ENCODE assay signal across 7 mouse cellular contexts in genomic region chr6:135369551-135369968, GRCm38 (mm10). TPM values are rescaled to one million over a fixed set of nuclear protein-coding genes. Genes with fewer than 3 reads are reported as not detected.
DNase-seq lines count a peak whose midpoint lies in the region; ATAC-seq and TF ChIP-seq lines count a peak whose summit lies in the region.

No protein-coding gene starts in this region.

- no peaks in the 10 kb centered on the region for H3K9me3 ChIP-seq in ES-Bruce4 (replicated peaks; ENCODE audit: control insufficient read depth, insufficient read depth, low read length, poor library complexity, severe bottlenecking)
- H3K9me3 ChIP-seq in hindbrain, embryonic 16.5 days (ENCODE audit: control insufficient read depth, low read length): no peaks in the 10 kb centered on the region
- no peaks in the 10 kb centered on the region for H3K9me3 ChIP-seq in neural tube, embryonic 15.5 days (replicated peaks)

- H3K27me3 ChIP-seq in ES-Bruce4 (ENCODE audit: control insufficient read depth, insufficient read depth, low read length, poor library complexity, severe bottlenecking): no peaks in the 10 kb centered on the region
- no peaks in the 10 kb centered on the region for H3K27me3 ChIP-seq in hindbrain, embryonic 16.5 days (replicated peaks; ENCODE audit: control insufficient read depth, insufficient read depth, low read length)
- H3K27me3 ChIP-seq in neural tube, embryonic 15.5 days (replicated peaks): no peaks in the 10 kb centered on the region

- H3K9ac ChIP-seq in ES-Bruce4 (ENCODE audit: low read depth, poor library complexity, severe bottlenecking): no peak overlapping the region
- H3K9ac ChIP-seq in hindbrain, embryonic 16.5 days (ENCODE audit: low read depth, low read length): peak overlapping the region; percentile 35
- H3K9ac ChIP-seq in neural tube, embryonic 15.5 days (replicated peaks): no peak overlapping the region

- H3K4me3 ChIP-seq in ES-Bruce4 (ENCODE audit: low read depth, low read length): no peak overlapping the region
- H3K4me3 ChIP-seq in hindbrain, embryonic 16.5 days (ENCODE audit: low read length): no peak overlapping the region
- H3K4me3 ChIP-seq in neural tube, embryonic 15.5 days (replicated peaks): no peak overlapping the region

- WGBS in hindbrain, embryonic 16.5 days: 46% methylated on average over 5 of the region's 5 CpGs
- 53% methylated on average over 5 of the region's 5 CpGs for whole genome bisulfite sequencing in neural tube, embryonic 15.5 days

- H3K4me2 ChIP-seq in hindbrain, embryonic 16.5 days (ENCODE audit: low read length): no peak overlapping the region
- no peak overlapping the region for H3K4me2 ChIP-seq in neural tube, embryonic 15.5 days

- peak; percentile 65 for ATAC-seq in hindbrain, embryonic 16.5 days
- peak; percentile 68 for ATAC-seq in neural tube, embryonic 15.5 days (ENCODE audit: low FRiP score)

- no peaks in the 10 kb centered on the region for H3K36me3 ChIP-seq in ES-Bruce4 (ENCODE audit: control insufficient read depth, insufficient read depth, low read length, poor library complexity, severe bottlenecking)
- no peaks in the 10 kb centered on the region for H3K36me3 ChIP-seq in hindbrain, embryonic 16.5 days (ENCODE audit: control insufficient read depth, insufficient read depth, low read length)
- no peaks in the 10 kb centered on the region for H3K36me3 ChIP-seq in neural tube, embryonic 15.5 days

- H3K4me1 ChIP-seq in ES-Bruce4 (ENCODE audit: control insufficient read depth, insufficient read depth, low read length): no peaks in the 10 kb centered on the region
- peaks cover 9% of the 10 kb centered on the region for H3K4me1 ChIP-seq in hindbrain, embryonic 16.5 days (ENCODE audit: control insufficient read depth, insufficient read depth, low read depth, low read length)
- H3K4me1 ChIP-seq in neural tube, embryonic 15.5 days: peaks cover 8% of the 10 kb centered on the region

- TF ChIP-seq POLR2A in ES-Bruce4 (IDR thresholded peaks at IDR 0.05; ENCODE audit: insufficient read depth, low read length): no peak

- DNase-seq in R1 (ENCODE audit: low read depth, low spot score): peak; percentile 14
- peak; percentile 79 for DNase-seq in gastrocnemius, postnatal 14 days
- DNase-seq in left cerebral cortex, postnatal 25 days (ENCODE audit: low spot score in 2 of 2): peak; percentile 45 to 70
- no peak for DNase-seq in spleen, adult 18-20 months

- intact Hi-C loops in gastrocnemius, postnatal 14 days (cut with DNase I; ENCODE audit: low total_unique reads): no loop called here
- intact Hi-C loops in left cerebral cortex, postnatal 25 days (cut with DNase I): loop anchor here (2.0 kb wide), 1 partner anchor 121 kb away; no protein-coding TSS in a partner anchor

- no peak for TF ChIP-seq EP300 in ES-Bruce4 (IDR thresholded peaks at IDR 0.05; ENCODE audit: insufficient read depth, low read depth, low read length)

- no peak overlapping the region for H3K27ac ChIP-seq in ES-Bruce4 (ENCODE audit: insufficient read depth, low read length)
- H3K27ac ChIP-seq in hindbrain, embryonic 16.5 days (ENCODE audit: low read depth, low read length): no peak overlapping the region
- no peak overlapping the region for H3K27ac ChIP-seq in neural tube, embryonic 15.5 days (replicated peaks)

- peak; percentile 21 for TF ChIP-seq CTCF in ES-Bruce4 (IDR thresholded peaks at IDR 0.05; ENCODE audit: low read depth, low read length)

RNA-seq across cellular contexts. Expression of gene Emp1, which starts 7.2 kb away (rescaled TPM):
- 35.0 and 38.6 TPM in 2 replicates for polyA plus RNA-seq in ES-Bruce4 (2011; ENCODE audit: insufficient read depth, insufficient read length, low read depth, missing spikeins)
- total RNA-seq in gastrocnemius, postnatal 14 days (2021): 100 to 1,000 TPM in 1 of 2 experiments, 10 to 100 TPM in 1; 83.9 to 105 TPM
- polyA plus RNA-seq in hindbrain, embryonic 16.5 days (2015; fragmentation: Nextera tagmentation; extraction: Ambion mirVana): 9.9 and 13.0 TPM in 2 replicates
- total RNA-seq in left cerebral cortex, postnatal 25 days (2021): 1 to 10 TPM; 2.4 to 3.9 TPM
- polyA plus RNA-seq in neural tube, embryonic 15.5 days (2015; fragmentation: Nextera tagmentation; extraction: Ambion mirVana): 12.3 and 19.4 TPM in 2 replicates

RNA-seq across cellular contexts. Expression of gene Pbp2, which starts 59.4 kb away (rescaled TPM):
- polyA plus RNA-seq in ES-Bruce4 (2011; ENCODE audit: insufficient read depth, insufficient read length, low read depth, missing spikeins): 0.48 TPM in 1 of 2 replicates, not detected in the other
- total RNA-seq in gastrocnemius, postnatal 14 days (2021): not detected
- polyA plus RNA-seq in hindbrain, embryonic 16.5 days (2015; fragmentation: Nextera tagmentation; extraction: Ambion mirVana): not detected in 2 replicates
- total RNA-seq in left cerebral cortex, postnatal 25 days (2021): under 1 TPM; 0.25 to 0.28 TPM
- 0.14 TPM in 1 of 2 replicates, not detected in the other for polyA plus RNA-seq in neural tube, embryonic 15.5 days (2015; fragmentation: Nextera tagmentation; extraction: Ambion mirVana)

Comparison
In these comparisons a context has a peak if more than half of its experiments do, and no peak if none do; other contexts are left out.
1. DNase-seq: peak in R1 (single experiment), gastrocnemius, postnatal 14 days (single experiment) and left cerebral cortex, postnatal 25 days (2 of 2); none in spleen, adult 18-20 months (0 of 2).